Mouse (Mus musculus) layer of hippocampus, adult 2 months (tissue): Measurements from ENCODE around the gene Gjb4. TPM values are rescaled to one million over a fixed set of nuclear protein-coding genes. Genes with fewer than 3 reads are reported as not detected.
A peak's percentile ranks its signal among the peaks of the same experiment; 100 is the strongest.

Experiments used
- DNase-seq, 2 experiments: peaks; one replicate each; pipeline ENCODE4 v3.0.0; 2022; ENCODE audit warnings: low spot score in 2 of 2
- H3K27ac ChIP-seq: fragments of 200-600 bp; 2 replicates; pipeline ENCODE4 v1.8.1; 2022
- H3K4me3 ChIP-seq: fragments of 200-600 bp; 2 replicates; pipeline ENCODE4 v1.8.1; 2022; ENCODE audit warnings: mild to moderate bottlenecking
- CTCF ChIP-seq: fragments of 200-600 bp; conservative IDR thresholded peaks from 2 replicates; pipeline ENCODE4 v1.8.1; 2022; ENCODE audit warnings: antibody characterized with exemption, mild to moderate bottlenecking, moderate library complexity
- total RNA-seq, 2 experiments: library from RNA; stranded (reverse); gene quantifications; 2 replicates each; pipeline ENCODE4 v1.2.3; 2021

Gjb4 gene
- total RNA-seq, 2 experiments from 2014 or later, result not detected

GRCm38 (mm10) chr4:127365834-127366233, 12.0 kb upstream of the Gjb4 start:
- no peak overlapping the region for H3K4me3 ChIP-seq
- TF ChIP-seq CTCF, result no peak
- no peak overlapping the region for H3K27ac ChIP-seq
- DNase-seq, result no peak

- TF ChIP-seq CTCF, result no peak
- H3K27ac ChIP-seq, result no peak overlapping the region
- no peak for DNase-seq
- H3K4me3 ChIP-seq, result no peak overlapping the region
These were observed 11.6 kb upstream of the Gjb4 start for GRCm38 (mm10) chr4:127365433-127365832.

GRCm38 (mm10) chr4:127364431-127364830, 10.6 kb upstream of the Gjb4 start:
- DNase-seq, result no peak
- no peak for TF ChIP-seq CTCF
- Histone ChIP-seq H3K27ac (no peak overlapping the region), H3K4me3 (no peak overlapping the region)

- DNase-seq, result no peak
- Histone ChIP-seq H3K27ac (no peak overlapping the region), H3K4me3 (no peak overlapping the region)
- peak; percentile 73 for TF ChIP-seq CTCF
These were observed 9.4 kb upstream of the Gjb4 start for GRCm38 (mm10) chr4:127363331-127363730.

- no peak overlapping the region for H3K27ac ChIP-seq
- no peak overlapping the region for H3K4me3 ChIP-seq
- DNase-seq, result no peak
- TF ChIP-seq CTCF, result no peak
These were observed 8.6 kb upstream of the Gjb4 start for GRCm38 (mm10) chr4:127362520-127362919.

- DNase-seq, result no peak
- no peak within 1 kb of the TSS for H3K4me3 ChIP-seq
- no peak for TF ChIP-seq CTCF
- no peak within 1 kb of the TSS for H3K27ac ChIP-seq
These were observed 4.1 kb upstream of the Gjb4 start, which contains the start of gene Gjb5 for GRCm38 (mm10) chr4:127358018-127358417. Gene Gjb5, minus strand, starts transcription at chr4:127358181.

GRCm38 (mm10) chr4:127354506-127355485, 915 bp upstream of the Gjb4 start:
- peak in 1 of 2 experiments; percentile 51 for DNase-seq
- no peak overlapping the region for H3K4me3 ChIP-seq
- H3K27ac ChIP-seq, result no peak overlapping the region
- TF ChIP-seq CTCF, result no peak

GRCm38 (mm10) chr4:127352594-127352993, 1.3 kb downstream of the Gjb4 start:
- TF ChIP-seq CTCF, result no peak
- no peak for DNase-seq
- no peak overlapping the region for H3K4me3 ChIP-seq

GRCm38 (mm10) chr4:127349560-127350300, 4.2 kb downstream of the Gjb4 start:
- no peak for TF ChIP-seq CTCF
- no peak for DNase-seq
- Histone ChIP-seq H3K4me3 (no peak overlapping the region), H3K27ac (no peak overlapping the region)

More at GRCm38 (mm10) chr4:127352594-127352993, 1.3 kb downstream of the Gjb4 start:
- H3K27ac ChIP-seq, result no peak overlapping the region

- H3K27ac ChIP-seq, result no peak overlapping the region
- no peak overlapping the region for H3K4me3 ChIP-seq
- no peak for DNase-seq
- no peak for TF ChIP-seq CTCF
These were observed 8.9 kb downstream of the Gjb4 start for GRCm38 (mm10) chr4:127345000-127345399.

GRCm38 (mm10) chr4:127341372-127341771, 12.5 kb downstream of the Gjb4 start:
- no peak overlapping the region for H3K4me3 ChIP-seq
- no peak overlapping the region for H3K27ac ChIP-seq
- DNase-seq, result no peak
- no peak for TF ChIP-seq CTCF

- no peak overlapping the region for H3K27ac ChIP-seq
- H3K4me3 ChIP-seq, result no peak overlapping the region
- TF ChIP-seq CTCF, result no peak
- DNase-seq, result no peak
These were observed 16.2 kb downstream of the Gjb4 start for GRCm38 (mm10) chr4:127337668-127338067.

GRCm38 (mm10) chr4:127334870-127335504, 18.9 kb downstream of the Gjb4 start:
- no peak for TF ChIP-seq CTCF
- no peak for DNase-seq
- Histone ChIP-seq H3K4me3 (no peak overlapping the region), H3K27ac (no peak overlapping the region)
